Mouse (Mus musculus): ENCODE data around the gene Ptprj. TPM values are rescaled to one million over a fixed set of nuclear protein-coding genes. Genes with fewer than 3 reads are reported as not detected.
"Not testable (repeated sequence)": the region's sequence is repeated elsewhere in the genome, so short reads cannot be mapped to it uniquely, and the experiment has no call there.

The Ptprj gene
- polyA plus RNA-seq, 1 experiment, result not detected

GRCm38 (mm10) chr2:90452380-90452779 lies 128.1 kb downstream of the Ptprj start:
- H3K4me3 ChIP-seq (ENCODE audit: insufficient read depth, low read depth, low read length), result no peak overlapping the region
- TF ChIP-seq CTCF (IDR thresholded peaks at IDR 0.05; ENCODE audit: insufficient read depth, low read depth, low read length) (no peak), POLR2A (IDR thresholded peaks at IDR 0.05; ENCODE audit: insufficient read depth, low read depth, low read length) (no peak)
- 81% methylated on average over 3 of the region's 3 CpGs for WGBS
- no peak overlapping the region for H3K27ac ChIP-seq (ENCODE audit: insufficient read depth, low read depth, low read length)
- H3K4me1 ChIP-seq (ENCODE audit: control insufficient read depth, insufficient read depth, low read length), result no peaks in the 10 kb centered on the region

GRCm38 (mm10) chr2:90448967-90449740 lies 131.3 kb downstream of the Ptprj start:
- H3K27ac ChIP-seq (ENCODE audit: insufficient read depth, low read depth, low read length), result no peak overlapping the region
- H3K4me3 ChIP-seq (ENCODE audit: insufficient read depth, low read depth, low read length), result no peak overlapping the region
- 88% methylated on average over 15 of the region's 15 CpGs for whole genome bisulfite sequencing
- no peaks in the 10 kb centered on the region for H3K4me1 ChIP-seq (ENCODE audit: control insufficient read depth, insufficient read depth, low read length)
- no peak for TF ChIP-seq POLR2A (IDR thresholded peaks at IDR 0.05; ENCODE audit: insufficient read depth, low read depth, low read length)
- TF ChIP-seq CTCF (IDR thresholded peaks at IDR 0.05; ENCODE audit: insufficient read depth, low read depth, low read length), result no peak

GRCm38 (mm10) chr2:90443811-90444210 lies 136.6 kb downstream of the Ptprj start:
- Histone ChIP-seq H3K27ac (ENCODE audit: insufficient read depth, low read depth, low read length) (no peak overlapping the region), H3K4me1 (ENCODE audit: control insufficient read depth, insufficient read depth, low read length) (peaks cover 2% of the 10 kb centered on the region; the same call in 1 of the 2 replicates), H3K4me3 (ENCODE audit: insufficient read depth, low read depth, low read length) (no peak overlapping the region)
- TF ChIP-seq POLR2A (IDR thresholded peaks at IDR 0.05; ENCODE audit: insufficient read depth, low read depth, low read length) (no peak), CTCF (IDR thresholded peaks at IDR 0.05; ENCODE audit: insufficient read depth, low read depth, low read length) (no peak)
- WGBS, result 51% methylated on average over 5 of the region's 5 CpGs

GRCm38 (mm10) chr2:90441811-90442210 lies 138.6 kb downstream of the Ptprj start:
- WGBS, result 78% methylated on average over 4 of the region's 4 CpGs
- H3K4me1 ChIP-seq (ENCODE audit: control insufficient read depth, insufficient read depth, low read length); H3K27ac ChIP-seq (ENCODE audit: insufficient read depth, low read depth, low read length); H3K4me3 ChIP-seq (ENCODE audit: insufficient read depth, low read depth, low read length): not testable (repeated sequence)

- H3K4me1 ChIP-seq (ENCODE audit: control insufficient read depth, insufficient read depth, low read length); H3K4me3 ChIP-seq (ENCODE audit: insufficient read depth, low read depth, low read length); H3K27ac ChIP-seq (ENCODE audit: insufficient read depth, low read depth, low read length): not testable (repeated sequence)
Observed at GRCm38 (mm10) chr2:90440169-90440568, 140.3 kb downstream of the Ptprj start.

- 94% methylated on average over 1 of the region's 5 CpGs for WGBS
- not testable (repeated sequence) for H3K27ac ChIP-seq (ENCODE audit: insufficient read depth, low read depth, low read length); H3K4me3 ChIP-seq (ENCODE audit: insufficient read depth, low read depth, low read length); H3K4me1 ChIP-seq (ENCODE audit: control insufficient read depth, insufficient read depth, low read length)
Observed at GRCm38 (mm10) chr2:90437453-90437852, 143.0 kb downstream of the Ptprj start.

GRCm38 (mm10) chr2:90429782-90430181 lies 150.7 kb downstream of the Ptprj start:
- no CpG with 5 or more reads among the region's 4 CpGs for WGBS
- H3K4me1 ChIP-seq (ENCODE audit: control insufficient read depth, insufficient read depth, low read length); H3K27ac ChIP-seq (ENCODE audit: insufficient read depth, low read depth, low read length); H3K4me3 ChIP-seq (ENCODE audit: insufficient read depth, low read depth, low read length): not testable (repeated sequence)

GRCm38 (mm10) chr2:90428988-90429717 lies 151.3 kb downstream of the Ptprj start:
- H3K4me1 ChIP-seq (ENCODE audit: control insufficient read depth, insufficient read depth, low read length); H3K4me3 ChIP-seq (ENCODE audit: insufficient read depth, low read depth, low read length); H3K27ac ChIP-seq (ENCODE audit: insufficient read depth, low read depth, low read length): not testable (repeated sequence)
- WGBS, result 50% methylated on average over 1 of the region's 11 CpGs

- not testable (repeated sequence) for H3K4me1 ChIP-seq (ENCODE audit: control insufficient read depth, insufficient read depth, low read length); H3K4me3 ChIP-seq (ENCODE audit: insufficient read depth, low read depth, low read length); H3K27ac ChIP-seq (ENCODE audit: insufficient read depth, low read depth, low read length)
- no CpG with 5 or more reads among the region's 4 CpGs for WGBS
Observed at GRCm38 (mm10) chr2:90424937-90425336, 155.5 kb downstream of the Ptprj start.

GRCm38 (mm10) chr2:90422282-90422681 lies 158.2 kb downstream of the Ptprj start:
- not testable (repeated sequence) for H3K27ac ChIP-seq (ENCODE audit: insufficient read depth, low read depth, low read length); H3K4me1 ChIP-seq (ENCODE audit: control insufficient read depth, insufficient read depth, low read length); H3K4me3 ChIP-seq (ENCODE audit: insufficient read depth, low read depth, low read length)
- WGBS, result 80% methylated on average over 6 of the region's 6 CpGs

GRCm38 (mm10) chr2:90414110-90414821 lies 166.2 kb downstream of the Ptprj start:
- 9% methylated on average over 4 of the region's 4 CpGs for WGBS
- not testable (repeated sequence) for H3K27ac ChIP-seq (ENCODE audit: insufficient read depth, low read depth, low read length); H3K4me3 ChIP-seq (ENCODE audit: insufficient read depth, low read depth, low read length); H3K4me1 ChIP-seq (ENCODE audit: control insufficient read depth, insufficient read depth, low read length)

GRCm38 (mm10) chr2:90398633-90399107 lies 181.8 kb downstream of the Ptprj start, which contains the start of gene Olfr1274-ps:
Gene Olfr1274-ps, plus strand, starts transcription at chr2:90398683.
- not testable (repeated sequence) for H3K4me1 ChIP-seq (ENCODE audit: control insufficient read depth, insufficient read depth, low read length)
- 83% methylated on average over 6 of the region's 7 CpGs for WGBS

More at GRCm38 (mm10) chr2:90398633-90399107, 181.8 kb downstream of the Ptprj start, which contains the start of gene Olfr1274-ps:
- H3K27ac ChIP-seq (ENCODE audit: insufficient read depth, low read depth, low read length); H3K4me3 ChIP-seq (ENCODE audit: insufficient read depth, low read depth, low read length): not testable (repeated sequence)

Measured in olfactory bulb, adult 2 months (tissue).